Mouse (Mus musculus): Measurements from ENCODE around the gene Slc25a25. TPM values are rescaled to one million over a fixed set of nuclear protein-coding genes. Genes with fewer than 3 reads are reported as not detected.

Gene Slc25a25
- polyA plus RNA-seq, 1 experiment from 2014 or later: 30.4 TPM

DNA sequence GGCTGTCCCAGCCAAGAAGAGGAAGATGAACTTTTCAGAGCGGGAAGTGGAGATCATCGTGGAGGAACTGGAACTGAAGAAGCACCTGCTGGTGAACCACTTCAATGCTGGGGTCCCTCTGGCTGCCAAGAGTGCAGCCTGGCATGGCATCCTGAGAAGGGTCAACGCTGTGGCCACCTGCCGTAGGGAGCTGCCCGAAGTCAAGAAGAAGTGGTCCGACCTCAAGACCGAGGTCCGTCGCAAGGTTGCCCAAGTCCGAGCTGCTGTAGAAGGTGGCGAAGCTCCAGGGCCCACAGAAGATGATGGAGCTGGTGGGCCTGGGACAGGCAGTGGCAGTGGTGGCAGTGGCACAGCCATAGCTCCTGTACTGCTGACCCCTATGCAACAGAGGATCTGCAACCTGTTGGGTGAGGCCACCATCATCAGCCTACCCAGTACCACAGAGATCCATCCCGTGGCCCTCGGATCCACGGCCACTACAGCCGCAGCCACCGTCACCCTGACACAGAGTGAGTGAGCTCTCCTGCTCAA is 1.3 kb upstream of the Slc25a25 start:
- Histone ChIP-seq H3K9ac (ENCODE audit: low read length) (no peak overlapping the region), H3K36me3 (ENCODE audit: control insufficient read depth, insufficient read depth, low read length) (peaks cover 9% of the 10 kb centered on the region), H3K27ac (ENCODE audit: low read depth, low read length) (no peak overlapping the region), H3K9me3 (replicated peaks; ENCODE audit: control insufficient read depth, low read length) (no peaks in the 10 kb centered on the region), H3K27me3 (replicated peaks; ENCODE audit: control insufficient read depth, insufficient read depth, low read length) (no peaks in the 10 kb centered on the region), H3K4me1 (ENCODE audit: control insufficient read depth, insufficient read depth, low read length) (peaks cover 19% of the 10 kb centered on the region; the same call in 1 of the 2 replicates), H3K4me3 (ENCODE audit: low read depth, low read length) (peak overlapping the region; percentile 12), H3K4me2 (ENCODE audit: low read length) (peak overlapping the region; percentile 36)
- WGBS: 96% methylated on average over 16 of the region's 16 CpGs
- ATAC-seq (0 out of 2 replicates have a peak, but pooled peaks have one; percentile 0), DNase-seq (ENCODE audit: low spot score) (no peak)

DNA sequence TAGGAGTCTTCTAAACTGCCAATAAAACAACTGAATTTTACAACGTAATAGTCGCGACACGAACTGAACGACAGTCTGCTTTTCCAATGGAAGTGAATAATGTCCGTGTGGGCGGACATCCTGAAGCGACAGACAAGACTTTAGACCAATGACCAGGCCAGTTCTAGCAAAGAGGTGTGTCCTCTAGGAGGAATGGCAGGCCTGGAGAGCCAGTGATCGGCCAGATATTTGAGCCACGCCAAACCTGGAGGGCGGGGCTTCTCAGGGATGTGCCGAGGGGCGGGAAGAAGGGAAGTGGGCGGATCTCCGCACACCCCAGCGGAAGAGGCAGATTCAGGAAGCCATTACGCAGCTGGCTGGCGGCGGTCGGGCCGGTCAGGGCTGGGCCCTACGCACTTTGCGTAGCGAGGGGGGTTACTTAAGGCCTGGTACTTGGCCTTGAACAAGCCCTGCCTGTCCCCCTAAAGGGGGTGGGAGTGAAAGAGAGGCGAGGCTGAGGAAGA is 676 bp upstream of the Slc25a25 start:
- H3K36me3 ChIP-seq (ENCODE audit: control insufficient read depth, insufficient read depth, low read length): peaks cover 9% of the 10 kb centered on the region
- peak overlapping the region; percentile 50 for H3K4me2 ChIP-seq (ENCODE audit: low read length)
- H3K9me3 ChIP-seq (replicated peaks; ENCODE audit: control insufficient read depth, low read length): no peaks in the 10 kb centered on the region
- ATAC-seq (peak; percentile 94), DNase-seq (ENCODE audit: low spot score) (peak; percentile 100)
- peak overlapping the region; percentile 94 for H3K27ac ChIP-seq (ENCODE audit: low read depth, low read length)
- under 1% methylated on average over 25 of the region's 25 CpGs for WGBS
- peak overlapping the region; percentile 82 for H3K4me3 ChIP-seq (ENCODE audit: low read depth, low read length)
- no peaks in the 10 kb centered on the region for H3K27me3 ChIP-seq (replicated peaks; ENCODE audit: control insufficient read depth, insufficient read depth, low read length)
- H3K4me1 ChIP-seq (ENCODE audit: control insufficient read depth, insufficient read depth, low read length): peaks cover 22% of the 10 kb centered on the region; the same call in 1 of the 2 replicates
- peak overlapping the region; percentile 60 for H3K9ac ChIP-seq (ENCODE audit: low read length)

GRCm38 (mm10) chr2:32449761-32450754 is 1.2 kb downstream of the Slc25a25 start, which contains the start of gene Naif1:
Gene Naif1 (plus strand): TSS chr2:32450457.
- Histone ChIP-seq H3K4me1 (ENCODE audit: control insufficient read depth, insufficient read depth, low read length) (peaks cover 22% of the 10 kb centered on the region; the same call in 1 of the 2 replicates), H3K4me3 (ENCODE audit: low read depth, low read length) (peak within 1 kb of the TSS; percentile 82), H3K4me2 (ENCODE audit: low read length) (peak within 1 kb of the TSS; percentile 50), H3K9me3 (replicated peaks; ENCODE audit: control insufficient read depth, low read length) (no peaks in the 10 kb centered on the region), H3K27me3 (replicated peaks; ENCODE audit: control insufficient read depth, insufficient read depth, low read length) (no peaks in the 10 kb centered on the region), H3K36me3 (ENCODE audit: control insufficient read depth, insufficient read depth, low read length) (peaks cover 4% of the 10 kb centered on the region; the same call in 1 of the 2 replicates), H3K9ac (ENCODE audit: low read length) (peak within 1 kb of the TSS; percentile 60), H3K27ac (ENCODE audit: low read depth, low read length) (peak within 1 kb of the TSS; percentile 94)
- no peak for DNase-seq (ENCODE audit: low spot score)
- no peak for ATAC-seq
- WGBS: 79% methylated on average over 15 of the region's 15 CpGs

DNA sequence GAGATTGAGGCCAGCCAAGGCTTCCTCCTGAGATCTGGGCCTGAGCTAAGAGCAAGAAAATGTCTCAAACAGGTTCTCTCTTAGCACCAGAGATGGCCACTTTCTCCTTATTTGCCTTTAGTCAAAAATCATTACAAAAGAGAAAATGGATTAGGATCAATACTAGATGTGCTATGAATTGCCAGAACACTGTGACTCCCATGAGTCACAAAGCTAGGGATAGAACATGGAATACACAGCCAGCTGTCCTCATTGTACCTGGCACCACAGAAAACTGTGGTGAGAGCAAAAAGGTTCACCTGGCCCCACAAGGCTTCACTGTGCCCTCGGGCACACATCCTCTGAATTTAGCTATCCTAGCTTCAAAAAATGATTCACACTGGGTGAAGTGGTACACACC is 2.8 kb downstream of the Slc25a25 start:
- no peak overlapping the region for H3K4me2 ChIP-seq (ENCODE audit: low read length)

GRCm38 (mm10) chr2:32447264-32447936 is 3.8 kb downstream of the Slc25a25 start:
- ATAC-seq (no peak), DNase-seq (ENCODE audit: low spot score) (no peak)
- Histone ChIP-seq H3K27ac (ENCODE audit: low read depth, low read length) (peak overlapping the region; percentile 10), H3K4me1 (ENCODE audit: control insufficient read depth, insufficient read depth, low read length) (peaks cover 18% of the 10 kb centered on the region; the same call in 1 of the 2 replicates), H3K4me3 (ENCODE audit: low read depth, low read length) (no peak overlapping the region), H3K36me3 (ENCODE audit: control insufficient read depth, insufficient read depth, low read length) (peaks cover 9% of the 10 kb centered on the region), H3K4me2 (ENCODE audit: low read length) (no peak overlapping the region), H3K9me3 (replicated peaks; ENCODE audit: control insufficient read depth, low read length) (no peaks in the 10 kb centered on the region), H3K9ac (ENCODE audit: low read length) (peak overlapping the region; percentile 26; the same call in 1 of the 2 replicates), H3K27me3 (replicated peaks; ENCODE audit: control insufficient read depth, insufficient read depth, low read length) (no peaks in the 10 kb centered on the region)
- 64% methylated on average over 9 of the region's 9 CpGs for WGBS

More for the DNA sequence above, 2.8 kb downstream of the Slc25a25 start:
- Histone ChIP-seq H3K27me3 (replicated peaks; ENCODE audit: control insufficient read depth, insufficient read depth, low read length) (no peaks in the 10 kb centered on the region), H3K36me3 (ENCODE audit: control insufficient read depth, insufficient read depth, low read length) (peaks cover 9% of the 10 kb centered on the region), H3K4me3 (ENCODE audit: low read depth, low read length) (no peak overlapping the region), H3K9ac (ENCODE audit: low read length) (no peak overlapping the region), H3K27ac (ENCODE audit: low read depth, low read length) (no peak overlapping the region), H3K9me3 (replicated peaks; ENCODE audit: control insufficient read depth, low read length) (no peaks in the 10 kb centered on the region), H3K4me1 (ENCODE audit: control insufficient read depth, insufficient read depth, low read length) (peaks cover 22% of the 10 kb centered on the region; the same call in 1 of the 2 replicates)
- ATAC-seq: no peak
- no peak for DNase-seq (ENCODE audit: low spot score)
- 83% methylated on average over 1 of the region's 1 CpGs for WGBS

GRCm38 (mm10) chr2:32445535-32445934 is 5.7 kb downstream of the Slc25a25 start:
- no peak overlapping the region for H3K4me3 ChIP-seq (ENCODE audit: low read depth, low read length)
- no peaks in the 10 kb centered on the region for H3K9me3 ChIP-seq (replicated peaks; ENCODE audit: control insufficient read depth, low read length)
- ATAC-seq (no peak), DNase-seq (ENCODE audit: low spot score) (no peak)
- H3K9ac ChIP-seq (ENCODE audit: low read length): no peak overlapping the region
- H3K4me2 ChIP-seq (ENCODE audit: low read length): no peak overlapping the region
- no peaks in the 10 kb centered on the region for H3K27me3 ChIP-seq (replicated peaks; ENCODE audit: control insufficient read depth, insufficient read depth, low read length)
- 53% methylated on average over 1 of the region's 1 CpGs for WGBS
- no peak overlapping the region for H3K27ac ChIP-seq (ENCODE audit: low read depth, low read length)
- H3K4me1 ChIP-seq (ENCODE audit: control insufficient read depth, insufficient read depth, low read length): peaks cover 17% of the 10 kb centered on the region; the same call in 1 of the 2 replicates
- peaks cover 9% of the 10 kb centered on the region for H3K36me3 ChIP-seq (ENCODE audit: control insufficient read depth, insufficient read depth, low read length)

DNA sequence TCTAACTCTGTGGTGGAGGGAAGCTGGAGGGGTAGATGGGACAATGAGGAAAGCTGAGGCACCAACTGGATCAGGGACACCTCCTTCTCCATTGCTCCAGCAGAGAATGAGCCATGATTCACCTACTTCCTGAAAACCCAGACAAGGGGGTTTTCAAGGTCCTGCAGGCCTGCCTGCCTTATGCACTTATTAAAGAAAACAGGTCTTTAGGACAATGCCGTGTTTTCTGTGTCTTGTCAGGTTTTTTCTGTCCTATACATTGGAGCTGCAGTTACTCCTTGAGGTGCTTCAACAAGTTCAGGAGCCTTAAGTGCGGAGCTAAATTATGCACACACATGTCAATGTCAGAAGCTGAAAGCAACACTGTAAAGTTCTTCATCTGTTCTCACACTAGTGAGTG is 9.7 kb downstream of the Slc25a25 start:
- Histone ChIP-seq H3K27ac (ENCODE audit: low read depth, low read length) (no peak overlapping the region), H3K27me3 (replicated peaks; ENCODE audit: control insufficient read depth, insufficient read depth, low read length) (no peaks in the 10 kb centered on the region), H3K9me3 (replicated peaks; ENCODE audit: control insufficient read depth, low read length) (no peaks in the 10 kb centered on the region), H3K9ac (ENCODE audit: low read length) (no peak overlapping the region), H3K4me3 (ENCODE audit: low read depth, low read length) (no peak overlapping the region), H3K36me3 (ENCODE audit: control insufficient read depth, insufficient read depth, low read length) (peaks cover 9% of the 10 kb centered on the region), H3K4me2 (ENCODE audit: low read length) (no peak overlapping the region), H3K4me1 (ENCODE audit: control insufficient read depth, insufficient read depth, low read length) (peaks cover 12% of the 10 kb centered on the region; the same call in 1 of the 2 replicates)
- 88% methylated on average over 2 of the region's 2 CpGs for WGBS
- ATAC-seq: no peak
- no peak for DNase-seq (ENCODE audit: low spot score)

- 90% methylated on average over 1 of the region's 1 CpGs for WGBS
- no peak overlapping the region for H3K27ac ChIP-seq (ENCODE audit: low read depth, low read length)
- no peak for DNase-seq (ENCODE audit: low spot score)
Observed at GRCm38 (mm10) chr2:32440632-32441031, 10.6 kb downstream of the Slc25a25 start.

More at GRCm38 (mm10) chr2:32440632-32441031, 10.6 kb downstream of the Slc25a25 start:
- no peaks in the 10 kb centered on the region for H3K9me3 ChIP-seq (replicated peaks; ENCODE audit: control insufficient read depth, low read length)
- no peak for ATAC-seq
- H3K4me2 ChIP-seq (ENCODE audit: low read length): no peak overlapping the region
- H3K27me3 ChIP-seq (replicated peaks; ENCODE audit: control insufficient read depth, insufficient read depth, low read length): no peaks in the 10 kb centered on the region
- peaks cover 12% of the 10 kb centered on the region; the same call in 1 of the 2 replicates for H3K4me1 ChIP-seq (ENCODE audit: control insufficient read depth, insufficient read depth, low read length)
- H3K36me3 ChIP-seq (ENCODE audit: control insufficient read depth, insufficient read depth, low read length): peaks cover 9% of the 10 kb centered on the region
- H3K9ac ChIP-seq (ENCODE audit: low read length): no peak overlapping the region
- H3K4me3 ChIP-seq (ENCODE audit: low read depth, low read length): no peak overlapping the region

Data from forebrain, embryonic 14.5 days (tissue).